Mouse (Mus musculus) heart, adult 2 months (tissue): Measurements from ENCODE around the gene Pid1. TPM values are rescaled to one million over a fixed set of nuclear protein-coding genes. Genes with fewer than 3 reads are reported as not detected.
A peak's percentile ranks its signal among the peaks of the same experiment; 100 is the strongest.

ENCODE experiments used
- DNase-seq, 2 experiments: peaks; one replicate each; pipeline ENCODE4 v3.0.0; 2021
- H3K27ac ChIP-seq: fragments of 200-600 bp; 2 replicates; pipeline ENCODE4 v1.8.1; 2022
- H3K27me3 ChIP-seq: fragments of 200-500 bp; 2 replicates; pipeline ENCODE4 v1.6.1; 2012; ENCODE audit warnings: mild to moderate bottlenecking, low read length, inconsistent platforms, mixed read lengths; ENCODE audit not compliant: control insufficient read depth, insufficient read depth
- H3K36me3 ChIP-seq: fragments of 200-500 bp; 2 replicates; pipeline ENCODE4 v1.6.1; 2012; ENCODE audit warnings: low read length, inconsistent platforms; ENCODE audit not compliant: control insufficient read depth, insufficient read depth
- H3K4me1 ChIP-seq: fragments of 200-500 bp; 2 replicates; pipeline ENCODE4 v1.6.1; 2011; ENCODE audit warnings: low read length; ENCODE audit not compliant: control insufficient read depth, insufficient read depth
- H3K4me3 ChIP-seq: fragments of 200-600 bp; 2 replicates; pipeline ENCODE4 v1.8.1; 2022
- H3K79me2 ChIP-seq: fragments of 200-500 bp; replicated peaks from 2 replicates; pipeline ENCODE4 v1.6.1; 2012; ENCODE audit warnings: mild to moderate bottlenecking, inconsistent platforms, low read length, moderate library complexity, mixed read lengths; ENCODE audit not compliant: control insufficient read depth, insufficient read depth
- H3K9ac ChIP-seq: fragments of 200-500 bp; 2 replicates; pipeline ENCODE4 v1.6.1; 2012; ENCODE audit warnings: low read depth, mild to moderate bottlenecking, control low read depth, inconsistent platforms, low read length, mixed read lengths
- CTCF ChIP-seq: fragments of 200-600 bp; IDR thresholded peaks from 2 replicates; pipeline ENCODE4 v1.8.1; 2022; ENCODE audit warnings: antibody characterized with exemption, mild to moderate bottlenecking, moderate library complexity
- EP300 ChIP-seq: fragments of 200-500 bp; IDR thresholded peaks from 2 replicates; pipeline ENCODE4 v1.6.1; 2011; ENCODE audit warnings: low read depth, low read length, control low read depth; ENCODE audit not compliant: insufficient read depth
- POLR2A ChIP-seq: fragments of 200-500 bp; IDR thresholded peaks from 2 replicates; pipeline ENCODE4 v1.6.1; 2011; ENCODE audit warnings: mild to moderate bottlenecking, low read depth, low read length, control low read depth; ENCODE audit not compliant: insufficient read depth
- WGBS: fragments of 180-500 bp; shearing (Covaris S2); methylation state at CpG from one replicate; pipeline ENCODE4 v1.1.7; 2018; 5-methylcytosine and 5-hydroxymethylcytosine counted together
- intact Hi-C: fragments of 180-260 bp; cut with DNase I; formaldehyde crosslinking; loops from one replicate; pipeline ENCODE4 v1.15.1; 2025
- long read RNA-seq: library from polyadenylated mRNA; stranded (forward); transcript quantifications from one replicate; pipeline ENCODE4 v2.0.0, GENCODE M21; 2021
- polyA plus RNA-seq: library from polyadenylated mRNA; depleted of rRNA; stranded (reverse); fragments of >200 nt; gene quantifications from 2 replicates; pipeline ENCODE4 v1.2.3, GENCODE M21; 2012; rRNA removed
- total RNA-seq, 2 experiments: library from RNA; stranded (reverse); gene quantifications; 2 replicates each; pipeline ENCODE4 v1.2.3; 2021

Gene Pid1
- total RNA-seq, result 1 to 10 TPM; 8.9 to 9.4 TPM
- polyA plus RNA-seq, result 9.1 and 9.5 TPM in 2 replicates
- long read RNA-seq, transcript Pid1-201 (3 exons, 2,664 nt), result major isoform, 12 of 13 reads
- long read RNA-seq, partial matches to known transcripts, result 0 of 13 reads
- long read RNA-seq, other reads (novel, unspliced or antisense), result 1 of 13 reads

DNA sequence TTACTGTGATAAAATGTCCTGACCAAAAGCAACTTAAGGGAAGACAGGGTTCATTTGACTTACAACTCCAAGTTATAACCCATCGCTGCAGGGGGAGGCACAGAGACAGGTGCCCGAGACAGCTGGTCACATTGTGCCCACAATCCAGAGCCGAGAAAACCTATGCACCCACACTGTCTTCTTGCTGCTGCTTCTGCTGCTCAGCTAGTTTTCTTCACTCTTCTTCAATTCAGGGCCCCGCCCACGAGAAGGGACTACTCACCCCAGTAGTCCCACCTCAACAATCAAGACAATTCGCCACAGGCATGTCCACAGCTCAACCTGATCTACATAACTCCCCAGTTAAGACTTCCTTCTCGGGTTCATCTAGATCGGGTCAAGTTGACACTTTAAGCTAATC, at the start of gene Pid1:
Gene Pid1, minus strand, starts transcription at position 214 of the 400 bp plus-strand sequence.
- Histone ChIP-seq H3K4me1 (peaks cover 7% of the 10 kb centered on the region), H3K4me3 (no peak within 1 kb of the TSS), H3K27ac (no peak within 1 kb of the TSS), H3K36me3 (no peaks in the 10 kb centered on the region), H3K9ac (no peak within 1 kb of the TSS), H3K79me2 (no peaks in the 10 kb centered on the region), H3K27me3 (no peaks in the 10 kb centered on the region)
- TF ChIP-seq CTCF, result no peak
- no peak for TF ChIP-seq EP300
- no peak for TF ChIP-seq POLR2A
- WGBS, result 87% methylated on average over 8 of the region's 8 CpGs
- no peak for DNase-seq
- intact Hi-C loops, result no loop called here

GRCm38 (mm10) chr1:84409514-84409913, 45.5 kb upstream of the Pid1 start:
- H3K4me3 ChIP-seq, result no peak overlapping the region
- no peaks in the 10 kb centered on the region for H3K79me2 ChIP-seq
- H3K36me3 ChIP-seq, result no peaks in the 10 kb centered on the region
- peak overlapping the region; percentile 0; the same call in 1 of the 2 replicates for H3K27ac ChIP-seq
- H3K9ac ChIP-seq, result no peak overlapping the region
- intact Hi-C loops, result no loop called here
- TF ChIP-seq POLR2A (no peak), CTCF (no peak), EP300 (no peak)
- H3K27me3 ChIP-seq, result no peaks in the 10 kb centered on the region
- H3K4me1 ChIP-seq, result peaks cover 5% of the 10 kb centered on the region
- 66% methylated on average over 2 of the region's 2 CpGs for WGBS
- peak in 1 of 2 experiments; percentile 56 for DNase-seq

DNA sequence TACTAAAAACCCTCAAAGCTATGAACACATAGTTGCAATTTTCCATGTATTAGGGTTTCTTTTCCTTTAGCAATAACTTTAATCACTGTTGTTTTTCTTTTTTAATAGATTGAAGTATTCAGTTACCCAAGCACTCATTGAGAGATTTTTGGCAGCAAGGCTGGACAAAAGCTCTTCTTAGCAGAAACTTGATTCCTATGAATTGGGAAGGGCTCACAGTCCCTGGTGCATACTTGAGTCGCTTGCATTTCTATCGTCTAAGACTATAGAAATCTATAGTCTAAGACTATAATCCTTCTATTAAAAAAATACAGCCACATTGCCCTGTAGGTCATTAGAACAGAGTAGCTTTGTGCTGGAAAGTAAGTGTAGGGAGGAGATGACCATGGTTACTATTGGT, 44.9 kb upstream of the Pid1 start:
- no peak for DNase-seq
- Histone ChIP-seq H3K36me3 (no peaks in the 10 kb centered on the region), H3K27me3 (no peaks in the 10 kb centered on the region), H3K9ac (no peak overlapping the region), H3K27ac (peak overlapping the region; percentile 0; the same call in 1 of the 2 replicates), H3K79me2 (no peaks in the 10 kb centered on the region), H3K4me3 (no peak overlapping the region), H3K4me1 (peaks cover 5% of the 10 kb centered on the region)
- intact Hi-C loops, result no loop called here
- 76% methylated on average over 2 of the region's 2 CpGs for WGBS
- TF ChIP-seq CTCF (no peak), POLR2A (no peak), EP300 (no peak)

DNA sequence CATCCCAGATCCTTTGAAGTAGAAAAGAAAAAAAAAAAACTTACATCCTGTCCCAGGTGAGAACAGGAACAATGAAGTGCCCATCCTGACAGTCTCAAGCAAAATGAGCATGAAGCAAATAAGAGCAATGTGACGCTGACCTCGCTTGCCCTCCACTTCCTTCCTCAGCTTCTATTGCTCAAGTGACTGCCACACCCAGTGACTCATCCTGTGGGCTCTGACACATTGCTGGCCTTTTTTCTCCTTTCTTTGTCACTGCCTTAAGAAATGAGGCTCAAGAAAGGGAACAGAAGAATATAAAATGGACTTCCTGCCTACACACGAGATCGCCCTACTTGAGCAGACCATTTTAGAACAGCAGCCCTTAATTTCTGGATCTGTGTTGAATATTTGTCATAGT, 42.9 kb upstream of the Pid1 start:
- Histone ChIP-seq H3K4me3 (no peak overlapping the region), H3K4me1 (peaks cover 5% of the 10 kb centered on the region), H3K27me3 (no peaks in the 10 kb centered on the region), H3K79me2 (no peaks in the 10 kb centered on the region), H3K27ac (peak overlapping the region; percentile 40), H3K36me3 (no peaks in the 10 kb centered on the region), H3K9ac (no peak overlapping the region)
- DNase-seq, result peak; percentile 59 to 82
- 47% methylated on average over 4 of the region's 4 CpGs for WGBS
- intact Hi-C loops, result no loop called here
- TF ChIP-seq EP300 (peak; percentile 87), CTCF (no peak), POLR2A (no peak)

DNA sequence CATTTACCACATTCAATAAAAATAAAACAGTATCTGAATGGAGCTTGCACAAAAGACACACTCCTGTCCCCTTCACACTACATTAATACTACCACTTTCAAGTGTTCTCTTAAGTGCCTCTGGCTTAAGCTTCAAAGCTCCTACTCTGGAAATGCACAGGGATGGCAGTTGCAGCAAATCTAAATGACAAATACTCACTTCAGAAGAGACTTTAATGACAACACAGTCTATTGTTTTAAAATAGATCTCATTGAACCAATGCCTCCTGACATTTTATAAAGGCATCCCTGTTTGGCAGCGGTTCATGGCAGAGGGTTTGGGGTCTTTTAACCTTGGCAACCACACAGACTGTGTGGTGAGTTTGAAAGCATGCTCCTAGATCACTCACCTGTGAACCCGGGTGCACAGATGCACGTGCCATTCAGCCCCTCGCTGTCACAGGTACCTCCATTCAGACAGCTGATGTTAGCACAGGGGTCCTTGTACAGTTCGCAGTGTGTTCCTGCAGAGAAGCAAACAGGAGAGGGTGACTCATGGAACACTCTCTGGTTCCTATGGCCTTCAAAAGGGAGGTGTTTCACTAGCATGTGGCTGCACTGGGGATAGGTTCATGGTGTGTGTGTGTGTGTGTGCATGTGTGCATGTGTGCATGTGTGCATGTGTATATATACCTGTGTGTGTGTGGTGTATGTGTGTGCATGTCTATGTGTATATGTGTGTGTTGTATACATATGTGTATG, 41.7 kb upstream of the Pid1 start:
- TF ChIP-seq EP300, result no peak
- no peak for TF ChIP-seq POLR2A
- TF ChIP-seq CTCF, result no peak
- 90% methylated on average over 5 of the region's 5 CpGs for WGBS
- intact Hi-C loops, result no loop called here

GRCm38 (mm10) chr1:84404880-84405279, 40.9 kb upstream of the Pid1 start:
- H3K27me3 ChIP-seq, result no peaks in the 10 kb centered on the region
- WGBS, result 37% methylated on average over 12 of the region's 12 CpGs
- no peak overlapping the region for H3K27ac ChIP-seq
- no peak overlapping the region for H3K9ac ChIP-seq
- H3K79me2 ChIP-seq, result no peaks in the 10 kb centered on the region
- no peak overlapping the region for H3K4me3 ChIP-seq
- TF ChIP-seq CTCF, result no peak
- TF ChIP-seq EP300, result no peak
- TF ChIP-seq POLR2A, result no peak
- no peaks in the 10 kb centered on the region for H3K36me3 ChIP-seq
- intact Hi-C loops, result no loop called here
- H3K4me1 ChIP-seq, result peaks cover 5% of the 10 kb centered on the region
- DNase-seq, result peak in 1 of 2 experiments; percentile 38

More for the DNA sequence above, 41.7 kb upstream of the Pid1 start:
- Histone ChIP-seq H3K9ac (no peak overlapping the region), H3K4me1 (peaks cover 5% of the 10 kb centered on the region), H3K27me3 (no peaks in the 10 kb centered on the region), H3K36me3 (no peaks in the 10 kb centered on the region), H3K4me3 (no peak overlapping the region), H3K27ac (no peak overlapping the region), H3K79me2 (no peaks in the 10 kb centered on the region)
- DNase-seq, result no peak
